Mouse (Mus musculus): ENCODE measurements around the gene Rap1a. TPM values are rescaled to one million over a fixed set of nuclear protein-coding genes. Genes with fewer than 3 reads are reported as not detected.

Gene Rap1a
- polyA plus RNA-seq, 1 experiment from 2014 or later = 106 TPM

DNA sequence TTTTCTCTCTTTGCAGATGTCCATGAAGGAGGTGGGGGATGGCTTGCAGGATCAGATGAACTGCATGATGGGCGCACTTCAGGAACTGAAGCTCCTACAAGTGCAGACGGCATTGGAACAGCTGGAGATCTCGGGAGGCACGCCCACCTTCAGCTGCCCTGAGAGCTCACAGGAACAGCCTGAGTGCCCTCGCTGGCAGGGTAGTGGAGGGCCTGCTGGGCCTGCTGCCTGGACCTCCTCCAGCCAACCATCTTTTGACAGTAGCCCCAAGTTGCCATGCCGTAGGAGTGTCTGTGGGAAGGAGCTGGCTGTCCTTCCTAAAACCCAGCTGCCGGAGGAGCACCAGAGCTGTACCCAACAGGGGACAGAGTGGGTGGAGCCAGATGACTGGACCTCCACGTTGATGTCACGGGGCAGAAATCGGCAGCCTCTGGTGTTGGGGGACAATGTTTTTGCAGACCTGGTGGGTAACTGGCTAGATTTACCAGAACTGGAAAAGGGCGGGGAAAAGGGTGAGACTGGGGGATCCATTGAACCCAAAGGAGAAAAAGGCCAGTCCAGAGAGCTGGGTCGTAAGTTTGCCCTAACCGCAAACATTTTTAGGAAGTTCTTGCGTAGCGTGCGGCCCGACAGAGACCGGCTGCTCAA, 84.7 kb downstream of the Rap1a start:
- Histone ChIP-seq H3K36me3 (replicated peaks) (no peaks in the 10 kb centered on the region), H3K4me1 (replicated peaks) (peaks cover 3% of the 10 kb centered on the region; the same call in 1 of the 2 replicates), H3K4me2 (no peak overlapping the region), H3K9me3 (replicated peaks) (no peaks in the 10 kb centered on the region), H3K9ac (no peak overlapping the region), H3K27me3 (peaks cover 14% of the 10 kb centered on the region), H3K27ac (replicated peaks) (no peak overlapping the region), H3K4me3 (replicated peaks) (no peak overlapping the region)
- WGBS (ENCODE audit: insufficient replicate concordance) = 60% methylated on average over 18 of the region's 18 CpGs
- no peak for ATAC-seq (ENCODE audit: insufficient read depth)

DNA sequence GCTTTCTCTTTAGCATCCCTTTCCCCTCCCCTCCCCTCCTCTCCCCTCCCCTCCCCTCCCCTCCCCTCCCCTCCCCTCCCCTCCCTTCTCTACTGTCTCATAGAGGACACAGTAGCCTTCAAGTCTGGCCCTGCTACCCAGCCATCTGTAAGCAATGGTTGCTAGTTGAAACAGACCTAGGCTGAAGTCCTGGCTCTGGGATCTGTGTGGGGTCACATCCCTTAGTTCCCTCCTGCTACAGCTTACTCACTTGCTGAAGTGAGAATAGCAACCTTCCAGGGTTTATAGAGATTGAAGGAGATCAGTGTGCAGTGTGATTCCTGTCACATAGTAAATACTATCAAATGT, 86.3 kb downstream of the Rap1a start:
- peaks cover 3% of the 10 kb centered on the region; the same call in 1 of the 2 replicates for H3K4me1 ChIP-seq (replicated peaks)
- peaks cover 23% of the 10 kb centered on the region for H3K27me3 ChIP-seq
- ATAC-seq (ENCODE audit: insufficient read depth) = no peak
- no peak overlapping the region for H3K4me2 ChIP-seq
- H3K9ac ChIP-seq = no peak overlapping the region
- H3K36me3 ChIP-seq (replicated peaks) = no peaks in the 10 kb centered on the region
- H3K4me3 ChIP-seq (replicated peaks) = no peak overlapping the region
- H3K27ac ChIP-seq (replicated peaks) = no peak overlapping the region
- no peaks in the 10 kb centered on the region for H3K9me3 ChIP-seq (replicated peaks)

DNA sequence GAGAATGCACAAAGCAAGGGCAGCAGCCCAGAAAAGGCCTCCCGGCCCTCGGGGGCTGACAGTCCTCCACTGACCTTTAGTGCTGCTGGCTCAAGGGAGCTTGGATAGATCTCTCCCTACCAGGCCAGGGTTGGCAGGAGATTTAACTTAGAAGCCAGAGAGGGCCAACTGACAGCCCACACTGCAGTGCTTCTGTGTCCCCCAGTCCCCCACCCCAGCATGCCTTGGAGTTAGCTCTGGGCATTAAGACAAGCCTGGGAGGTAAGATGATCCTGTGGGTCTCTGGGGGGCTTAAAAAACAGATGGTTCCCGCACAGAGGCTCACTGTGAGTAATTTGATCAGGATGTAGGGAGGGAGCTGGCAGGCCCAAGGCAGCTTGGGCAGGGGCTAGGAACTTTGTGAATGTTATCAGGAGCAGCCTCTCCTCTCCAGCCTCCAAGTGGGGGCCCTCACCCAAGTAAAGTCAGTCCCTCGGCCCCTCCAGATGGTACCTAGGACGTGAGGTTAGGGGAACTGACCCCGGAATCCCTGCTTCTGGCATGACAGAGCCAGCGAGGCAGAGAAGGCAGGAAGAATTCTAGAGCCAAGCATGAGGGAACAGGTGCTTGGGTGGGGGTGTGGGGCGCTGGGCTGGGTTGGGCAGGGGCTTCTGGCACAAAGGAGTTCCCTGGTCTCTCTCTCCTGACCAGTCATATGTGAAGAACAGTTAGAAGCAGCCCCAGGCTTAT, 86.9 kb downstream of the Rap1a start:
- Histone ChIP-seq H3K4me1 (replicated peaks) (peaks cover 3% of the 10 kb centered on the region; the same call in 1 of the 2 replicates), H3K9me3 (replicated peaks) (no peaks in the 10 kb centered on the region), H3K36me3 (replicated peaks) (no peaks in the 10 kb centered on the region), H3K9ac (no peak overlapping the region), H3K4me2 (no peak overlapping the region), H3K27me3 (peaks cover 27% of the 10 kb centered on the region), H3K4me3 (replicated peaks) (no peak overlapping the region), H3K27ac (replicated peaks) (no peak overlapping the region)
- ATAC-seq (ENCODE audit: insufficient read depth) = no peak
- WGBS (ENCODE audit: insufficient replicate concordance) = 51% methylated on average over 8 of the region's 8 CpGs

DNA sequence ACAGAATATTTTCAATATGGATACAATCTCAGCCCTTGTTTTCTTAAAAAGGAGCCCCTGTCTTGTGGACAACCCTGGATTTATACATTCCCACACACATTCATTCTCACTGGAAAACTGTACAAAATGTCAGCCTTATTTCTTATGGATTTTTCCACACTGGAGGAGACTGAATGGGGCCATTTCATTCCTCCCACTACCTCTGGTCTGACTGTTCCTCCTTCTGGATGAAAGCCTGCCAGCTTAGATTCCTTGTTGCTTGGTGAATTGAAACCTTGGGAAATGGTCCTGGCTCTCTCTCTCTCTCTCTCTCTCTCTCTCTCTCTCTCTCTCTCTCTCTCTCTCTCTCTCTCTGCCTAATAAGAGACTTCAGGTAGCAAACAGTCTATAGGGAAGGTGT, 88.3 kb downstream of the Rap1a start:
- H3K27ac ChIP-seq (replicated peaks) = no peak overlapping the region
- H3K9me3 ChIP-seq (replicated peaks) = no peaks in the 10 kb centered on the region
- ATAC-seq (ENCODE audit: insufficient read depth) = no peak
- no peaks in the 10 kb centered on the region for H3K36me3 ChIP-seq (replicated peaks)
- H3K4me2 ChIP-seq = no peak overlapping the region
- peaks cover 30% of the 10 kb centered on the region for H3K27me3 ChIP-seq
- H3K4me1 ChIP-seq (replicated peaks) = no peaks in the 10 kb centered on the region; the same call in 1 of the 2 replicates
- H3K9ac ChIP-seq = no peak overlapping the region
- no peak overlapping the region for H3K4me3 ChIP-seq (replicated peaks)

- WGBS (ENCODE audit: insufficient replicate concordance) = 50% methylated on average over 7 of the region's 7 CpGs
- Histone ChIP-seq H3K4me2 (no peak overlapping the region), H3K27ac (replicated peaks) (no peak overlapping the region), H3K9ac (no peak overlapping the region), H3K27me3 (peaks cover 41% of the 10 kb centered on the region), H3K36me3 (replicated peaks) (no peaks in the 10 kb centered on the region), H3K9me3 (replicated peaks) (no peaks in the 10 kb centered on the region), H3K4me3 (replicated peaks) (no peak overlapping the region), H3K4me1 (replicated peaks) (no peaks in the 10 kb centered on the region; the same call in 1 of the 2 replicates)
- no peak for ATAC-seq (ENCODE audit: insufficient read depth)
Observed at GRCm38 (mm10) chr3:105711741-105712140, 89.4 kb downstream of the Rap1a start.

DNA sequence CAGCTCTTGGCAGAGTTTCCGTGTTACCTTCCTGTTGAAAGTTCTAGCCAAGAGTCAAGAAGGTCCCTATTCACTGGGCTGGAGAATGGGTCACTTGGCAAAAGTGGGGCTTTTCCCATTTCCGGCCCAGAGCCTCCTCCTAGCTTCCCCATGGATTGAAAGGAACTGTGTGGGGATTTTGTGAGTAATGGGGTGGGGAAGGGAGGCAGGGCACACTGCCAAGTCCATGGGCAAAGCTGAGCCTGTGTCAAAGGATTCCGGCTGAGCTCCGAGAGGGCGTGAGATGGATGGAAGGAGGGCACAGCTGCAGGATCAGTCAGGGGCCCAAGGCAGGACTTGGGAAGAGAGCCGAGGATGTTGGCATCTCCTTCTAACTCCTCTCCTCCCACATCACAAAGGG, 90.9 kb downstream of the Rap1a start:
- Histone ChIP-seq H3K9ac (no peak overlapping the region), H3K27me3 (peaks cover 56% of the 10 kb centered on the region), H3K27ac (replicated peaks) (no peak overlapping the region), H3K4me3 (replicated peaks) (no peak overlapping the region), H3K36me3 (replicated peaks) (no peaks in the 10 kb centered on the region), H3K4me2 (no peak overlapping the region), H3K4me1 (replicated peaks) (peaks cover 6% of the 10 kb centered on the region), H3K9me3 (replicated peaks) (no peaks in the 10 kb centered on the region)
- ATAC-seq (ENCODE audit: insufficient read depth) = no peak
- 60% methylated on average over 6 of the region's 6 CpGs for WGBS (ENCODE audit: insufficient replicate concordance)

GRCm38 (mm10) chr3:105707590-105707989, 93.5 kb downstream of the Rap1a start:
- 57% methylated on average over 7 of the region's 7 CpGs for WGBS (ENCODE audit: insufficient replicate concordance)
- peaks cover 72% of the 10 kb centered on the region for H3K27me3 ChIP-seq
- ATAC-seq (ENCODE audit: insufficient read depth) = no peak

DNA sequence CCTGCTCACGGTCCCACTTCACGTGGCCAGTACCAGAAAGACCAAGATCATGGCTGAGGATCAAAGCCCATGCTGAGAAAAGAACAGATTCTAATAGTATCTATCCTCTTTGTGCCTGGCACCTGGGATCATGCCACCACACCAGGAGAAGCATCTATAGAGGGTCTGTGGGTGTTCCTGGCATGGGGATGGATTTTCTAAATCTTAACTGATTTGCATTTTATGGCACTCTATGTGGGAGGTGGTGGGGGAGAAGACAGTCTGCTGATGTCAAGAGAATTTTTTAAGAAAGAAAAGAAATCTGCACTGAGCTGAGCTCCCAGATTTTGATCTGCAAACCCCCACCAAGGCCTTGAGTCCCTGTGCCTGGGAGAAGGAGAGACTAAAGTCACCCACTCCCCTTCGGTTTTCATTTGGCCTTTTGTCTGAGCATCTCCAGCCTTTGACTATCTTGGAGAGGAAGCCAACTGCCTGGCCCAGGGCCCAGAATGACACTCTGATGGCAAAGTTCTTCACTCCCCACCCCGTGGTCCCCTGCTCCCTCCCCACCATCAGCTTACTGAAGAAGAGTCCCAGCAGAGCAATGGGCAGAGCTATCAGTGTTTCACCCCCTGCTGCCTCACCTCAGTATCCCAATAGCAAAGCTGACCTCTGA, 94.6 kb downstream of the Rap1a start:
- H3K4me1 ChIP-seq (replicated peaks) = peaks cover 44% of the 10 kb centered on the region
- H3K9me3 ChIP-seq (replicated peaks) = no peaks in the 10 kb centered on the region
- no peak overlapping the region for H3K9ac ChIP-seq
- WGBS (ENCODE audit: insufficient replicate concordance) = 35% methylated on average over 4 of the region's 4 CpGs
- no peak overlapping the region for H3K4me2 ChIP-seq
- peaks cover 73% of the 10 kb centered on the region for H3K27me3 ChIP-seq
- H3K36me3 ChIP-seq (replicated peaks) = no peaks in the 10 kb centered on the region
- H3K27ac ChIP-seq (replicated peaks) = no peak overlapping the region
- ATAC-seq (ENCODE audit: insufficient read depth) = no peak
- no peak overlapping the region for H3K4me3 ChIP-seq (replicated peaks)

More at GRCm38 (mm10) chr3:105707590-105707989, 93.5 kb downstream of the Rap1a start:
- Histone ChIP-seq H3K4me2 (no peak overlapping the region), H3K4me3 (replicated peaks) (no peak overlapping the region), H3K27ac (replicated peaks) (no peak overlapping the region), H3K36me3 (replicated peaks) (no peaks in the 10 kb centered on the region), H3K4me1 (replicated peaks) (peaks cover 33% of the 10 kb centered on the region), H3K9me3 (replicated peaks) (no peaks in the 10 kb centered on the region), H3K9ac (no peak overlapping the region)

GRCm38 (mm10) chr3:105705561-105705960, 95.6 kb downstream of the Rap1a start:
- peak overlapping the region; percentile 62 for H3K4me3 ChIP-seq (replicated peaks)
- WGBS (ENCODE audit: insufficient replicate concordance) = 25% methylated on average over 3 of the region's 3 CpGs
- no peak for ATAC-seq (ENCODE audit: insufficient read depth)
- no peak overlapping the region for H3K27ac ChIP-seq (replicated peaks)
- no peaks in the 10 kb centered on the region for H3K36me3 ChIP-seq (replicated peaks)
- peaks cover 52% of the 10 kb centered on the region for H3K4me1 ChIP-seq (replicated peaks)
- peaks cover 68% of the 10 kb centered on the region for H3K27me3 ChIP-seq
- H3K4me2 ChIP-seq = peak overlapping the region; percentile 97
- peak overlapping the region; percentile 58 for H3K9ac ChIP-seq
- H3K9me3 ChIP-seq (replicated peaks) = no peaks in the 10 kb centered on the region

DNA sequence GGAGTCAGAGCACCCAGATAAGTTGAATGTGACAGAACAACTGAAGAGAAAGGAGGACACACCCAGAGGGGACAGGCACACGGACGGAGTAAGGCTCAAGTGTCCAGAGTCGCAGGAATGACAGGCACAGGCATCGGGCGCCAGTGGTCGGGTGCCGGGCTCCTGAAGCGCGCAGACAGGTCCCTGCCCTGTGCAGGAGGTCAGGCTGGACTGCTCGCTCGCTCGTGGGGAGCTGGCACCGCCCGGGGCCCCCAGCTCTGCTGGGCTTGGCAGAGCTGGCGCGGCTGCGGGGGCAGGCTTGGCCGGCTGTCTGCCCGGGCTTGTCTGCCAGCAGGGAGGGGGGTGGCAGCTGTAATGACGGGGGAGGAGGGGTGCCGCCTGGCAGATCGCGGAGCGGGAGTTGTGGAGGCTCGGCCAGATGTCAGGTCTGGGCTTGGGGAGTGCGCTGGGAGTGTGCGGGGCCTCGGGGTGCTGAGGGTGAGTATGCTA, 96.0 kb downstream of the Rap1a start:
- peak; percentile 25 for ATAC-seq (ENCODE audit: insufficient read depth)
- Histone ChIP-seq H3K36me3 (replicated peaks) (no peaks in the 10 kb centered on the region), H3K9ac (peak overlapping the region; percentile 58), H3K4me2 (peak overlapping the region; percentile 97), H3K4me3 (replicated peaks) (peak overlapping the region; percentile 62), H3K27ac (replicated peaks) (no peak overlapping the region), H3K4me1 (replicated peaks) (peaks cover 57% of the 10 kb centered on the region), H3K9me3 (replicated peaks) (no peaks in the 10 kb centered on the region), H3K27me3 (peaks cover 64% of the 10 kb centered on the region)
- 1% methylated on average over 28 of the region's 28 CpGs for WGBS (ENCODE audit: insufficient replicate concordance)

All from liver, embryonic 15.5 days (tissue).